Mouse (Mus musculus): Measurements from ENCODE around the gene Wdr83os.

DNA sequence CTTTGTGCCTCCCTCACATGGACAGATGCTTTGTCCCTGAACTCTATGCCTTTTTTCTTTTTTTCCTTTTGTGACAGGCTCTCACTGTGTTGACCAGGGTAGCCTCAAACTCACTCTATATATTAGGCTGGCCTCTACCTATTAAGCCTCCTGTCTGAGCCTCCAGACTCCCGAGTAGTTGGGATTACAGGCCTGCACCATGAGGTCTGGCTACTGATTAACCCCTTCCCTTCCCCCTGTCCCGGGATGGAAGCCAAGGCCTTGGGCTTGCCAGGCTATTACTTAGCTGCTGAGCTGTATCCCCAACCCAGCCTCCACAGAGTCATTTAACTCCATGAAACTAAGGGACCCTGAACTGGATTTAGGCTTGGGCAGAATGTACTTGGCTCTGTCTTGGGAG is 15.3 kb upstream of the Wdr83os start:
- TF ChIP-seq ZMIZ1 (IDR thresholded peaks at IDR 0.05; ENCODE audit: low read depth, low read length) (no peak), ZC3H11A (IDR thresholded peaks at IDR 0.05; ENCODE audit: low read depth, low read length) (no peak), EP300 (IDR thresholded peaks at IDR 0.05; ENCODE audit: low read depth in 1 of 2, low read length in 2 of 2) (no peak), CTCF (IDR thresholded peaks at IDR 0.05 in 2 of 3, conservative IDR thresholded peaks at IDR 0.05 in 1 of 3; ENCODE audit: control insufficient read depth in 1 of 3, insufficient read depth in 1 of 3, low read depth in 2 of 3, low read length in 3 of 3, poor library complexity in 1 of 3, severe bottlenecking in 1 of 3) (no peak), TAL1 (IDR thresholded peaks at IDR 0.05; ENCODE audit: low read length) (no peak), POLR2A (IDR thresholded peaks at IDR 0.05; ENCODE audit: control insufficient read depth in 1 of 2, insufficient read depth in 1 of 2, low read depth in 1 of 2, low read length in 2 of 2, poor library complexity in 1 of 2) (no peak)

Measured in MEL (cell line).